Mouse (Mus musculus) lung, postnatal 0 days (tissue): ENCODE results near the gene Gclc. TPM values are rescaled to one million over a fixed set of nuclear protein-coding genes. Genes with fewer than 3 reads are reported as not detected.

Experiments used
- ATAC-seq: fragments of 200-750 bp; cut with Nextera tagmentation; 2 replicates; pipeline ENCODE4 v1.8.0; 2017; ENCODE audit warnings: moderate library complexity
- DNase-seq: peaks from one replicate; pipeline ENCODE4 v3.0.0-alpha.2; 2016; ENCODE audit warnings: low spot score
- H3K27ac ChIP-seq: fragments of 300-500 bp; sonication (generic); 2 replicates; pipeline ENCODE4 v1.5.1; 2014; ENCODE audit warnings: antibody characterized with exemption, mild to moderate bottlenecking, low read length, mixed read lengths
- H3K27me3 ChIP-seq: fragments of 300-500 bp; sonication (generic); replicated peaks from 2 replicates; pipeline ENCODE4 v1.6.1; 2014; ENCODE audit warnings: low read length, mixed read lengths; ENCODE audit not compliant: insufficient read depth
- H3K36me3 ChIP-seq: fragments of 300-500 bp; sonication (generic); 2 replicates; pipeline ENCODE4 v1.6.1; 2014; ENCODE audit warnings: low read length, mixed read lengths; ENCODE audit not compliant: insufficient read depth
- H3K4me1 ChIP-seq: fragments of 300-500 bp; sonication (generic); 2 replicates; pipeline ENCODE4 v1.6.1; 2014; ENCODE audit warnings: antibody characterized with exemption, low read depth, low read length, mixed read lengths; ENCODE audit not compliant: insufficient read depth
- H3K4me2 ChIP-seq: fragments of 300-500 bp; sonication (generic); replicated peaks from 2 replicates; pipeline ENCODE4 v1.6.1; 2014; ENCODE audit warnings: low read depth, mild to moderate bottlenecking, low read length, moderate library complexity, mixed read lengths
- H3K4me3 ChIP-seq: fragments of 300-500 bp; sonication (generic); 2 replicates; pipeline ENCODE4 v1.5.1; 2014; ENCODE audit warnings: low read depth, low read length
- H3K9ac ChIP-seq: fragments of 300-500 bp; sonication (generic); replicated peaks from 2 replicates; pipeline ENCODE4 v1.6.1; 2014; ENCODE audit warnings: low read depth, mild to moderate bottlenecking
- H3K9me3 ChIP-seq: fragments of 300-500 bp; sonication (generic); 2 replicates; pipeline ENCODE4 v1.6.1; 2016; ENCODE audit warnings: low read length, mixed read lengths
- CTCF ChIP-seq: IDR thresholded peaks from 2 replicates; pipeline ENCODE4 v1.5.1; 2016; ENCODE audit warnings: antibody characterized with exemption, mild to moderate bottlenecking
- EP300 ChIP-seq: IDR thresholded peaks from 2 replicates; pipeline ENCODE4 v1.6.1; 2016; ENCODE audit warnings: antibody characterized with exemption, mild to moderate bottlenecking, control low read depth
- WGBS: fragments of 180-500 bp; shearing (Covaris S2); extraction: QIAGEN DNeasy Blood & Tissue Kit; methylation state at CpG from one replicate; pipeline ENCODE4 v1.1.7; 2014; 5-methylcytosine and 5-hydroxymethylcytosine counted together
- polyA plus RNA-seq: library from polyadenylated mRNA; unstranded; fragments of >200 nt; fragmentation: Nextera tagmentation; extraction: Ambion mirVana; gene quantifications from 2 replicates; pipeline ENCODE4 v1.2.1, GENCODE M21; 2015

The Gclc gene
- polyA plus RNA-seq, 1 experiment from 2014 or later = 40.8 TPM

DNA sequence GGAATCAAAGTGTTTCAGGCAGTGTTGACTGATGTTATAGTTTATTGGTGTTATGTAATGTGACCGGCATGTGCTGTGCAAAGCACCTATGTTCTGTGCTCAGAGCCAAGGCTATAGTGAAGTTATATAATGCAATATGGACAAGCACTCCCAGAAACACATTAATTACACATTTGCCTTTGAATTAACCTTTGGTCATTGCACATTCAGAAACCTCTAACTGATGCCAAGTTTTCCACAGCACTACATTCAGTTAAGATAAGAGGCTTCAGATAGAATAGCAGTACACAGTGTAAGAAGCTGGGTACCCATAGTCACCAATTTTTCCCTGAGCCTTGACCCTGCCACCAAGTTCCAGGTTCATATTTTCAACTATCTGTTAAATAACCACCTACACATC lies 32.0 kb upstream of the Gclc start:
- TF ChIP-seq EP300 = no peak
- TF ChIP-seq CTCF = no peak
- H3K27ac ChIP-seq = no peak overlapping the region

DNA sequence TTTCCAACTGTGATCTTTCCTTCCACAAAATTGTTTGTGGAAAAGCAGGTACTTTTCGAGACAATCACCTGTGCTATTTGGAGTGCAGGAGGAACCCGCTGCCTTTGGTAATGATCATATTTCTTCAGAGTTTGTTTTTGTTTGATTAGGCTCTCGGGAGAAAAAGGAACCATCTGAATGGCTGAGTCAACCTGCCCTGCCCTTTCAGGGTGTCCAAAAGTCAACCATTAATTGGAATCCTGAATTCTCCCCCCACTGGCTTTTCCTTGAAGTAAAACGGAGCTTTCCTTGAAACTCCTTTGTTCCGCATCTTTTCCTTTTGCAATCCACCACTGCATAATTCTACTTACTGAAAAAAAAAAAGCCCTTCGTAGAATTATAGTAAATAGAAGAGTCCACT lies 30.1 kb upstream of the Gclc start:
- no peak overlapping the region for H3K9ac ChIP-seq
- no peak overlapping the region for H3K27ac ChIP-seq
- H3K4me3 ChIP-seq = no peak overlapping the region
- no peaks in the 10 kb centered on the region for H3K36me3 ChIP-seq
- H3K4me2 ChIP-seq = no peak overlapping the region
- no peaks in the 10 kb centered on the region for H3K27me3 ChIP-seq
- DNase-seq = peak; percentile 32
- H3K4me1 ChIP-seq = no peaks in the 10 kb centered on the region
- H3K9me3 ChIP-seq = no peaks in the 10 kb centered on the region
- ATAC-seq = no peak
- WGBS = 41% methylated on average over 6 of the region's 6 CpGs
- no peak for TF ChIP-seq CTCF
- no peak for TF ChIP-seq EP300

More for the DNA sequence above, 32.0 kb upstream of the Gclc start:
- whole genome bisulfite sequencing = 77% methylated on average over 1 of the region's 1 CpGs
- no peak overlapping the region for H3K9ac ChIP-seq
- ATAC-seq = no peak
- no peak overlapping the region for H3K4me3 ChIP-seq
- H3K9me3 ChIP-seq = no peaks in the 10 kb centered on the region
- peaks cover 2% of the 10 kb centered on the region; the same call in 1 of the 2 replicates for H3K4me1 ChIP-seq
- no peak for DNase-seq
- no peaks in the 10 kb centered on the region for H3K36me3 ChIP-seq
- H3K4me2 ChIP-seq = no peak overlapping the region
- no peaks in the 10 kb centered on the region for H3K27me3 ChIP-seq

DNA sequence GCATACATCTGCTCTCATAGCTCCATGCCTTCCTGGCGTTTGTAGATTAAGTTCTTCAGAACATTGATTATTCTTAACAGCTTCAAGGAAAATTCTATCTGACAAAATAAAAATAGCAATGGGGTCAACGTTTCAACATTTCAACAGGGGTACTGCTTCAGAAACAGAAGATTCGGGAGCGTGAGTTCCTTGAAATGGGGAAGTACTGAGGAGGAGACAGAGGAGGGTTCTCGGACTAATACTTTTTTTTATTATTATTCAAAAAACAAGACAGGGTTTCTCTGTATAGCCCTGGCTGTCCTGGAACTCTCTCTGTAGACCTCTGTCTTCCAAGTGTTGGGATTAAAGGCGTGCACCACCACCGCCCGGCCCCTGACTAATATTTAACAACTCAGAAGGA lies 28.9 kb upstream of the Gclc start:
- no peak overlapping the region for H3K9ac ChIP-seq
- 63% methylated on average over 8 of the region's 8 CpGs for WGBS

DNA sequence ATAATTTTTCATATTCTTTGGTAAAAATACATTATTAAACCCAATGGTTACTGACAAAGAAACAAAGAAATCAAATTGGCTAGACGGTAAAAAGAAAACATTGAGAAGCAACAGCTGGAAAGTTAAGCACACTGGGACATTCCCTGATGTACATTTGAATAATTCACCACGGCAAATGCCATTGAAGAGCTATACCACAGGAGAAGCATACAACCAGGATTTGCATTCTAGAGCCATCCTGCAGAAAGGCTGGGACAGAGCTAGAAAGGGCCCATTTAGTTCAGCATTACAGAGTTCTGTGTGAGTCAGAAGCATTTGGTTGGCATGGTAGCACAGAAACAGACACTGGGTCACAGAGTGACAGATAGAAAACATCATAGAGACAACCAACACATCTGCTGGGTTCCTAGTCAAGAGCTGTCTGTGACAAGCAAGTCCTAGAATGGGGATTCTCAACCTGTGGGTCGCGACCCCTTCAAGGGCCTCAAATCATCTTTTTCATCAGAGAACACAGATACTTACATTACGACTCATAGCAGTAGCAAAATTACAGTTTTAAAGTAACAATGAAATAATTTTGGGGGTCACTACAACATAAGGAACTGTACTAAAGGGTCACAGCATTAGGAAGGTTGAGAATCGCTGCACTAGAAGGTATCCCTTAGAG lies 28.2 kb upstream of the Gclc start:
- no peak overlapping the region for H3K4me2 ChIP-seq
- no peaks in the 10 kb centered on the region for H3K36me3 ChIP-seq
- ATAC-seq (no peak), DNase-seq (no peak)
- WGBS = 85% methylated on average over 6 of the region's 6 CpGs
- no peaks in the 10 kb centered on the region for H3K4me1 ChIP-seq
- no peak overlapping the region for H3K4me3 ChIP-seq
- H3K27ac ChIP-seq = no peak overlapping the region
- H3K9ac ChIP-seq = no peak overlapping the region
- TF ChIP-seq EP300 (no peak), CTCF (no peak)
- no peaks in the 10 kb centered on the region for H3K27me3 ChIP-seq
- no peaks in the 10 kb centered on the region for H3K9me3 ChIP-seq

More for the DNA sequence above, 28.9 kb upstream of the Gclc start:
- H3K27ac ChIP-seq = no peak overlapping the region
- no peaks in the 10 kb centered on the region for H3K9me3 ChIP-seq
- no peak for DNase-seq
- no peak for ATAC-seq
- H3K4me3 ChIP-seq = no peak overlapping the region
- no peak for TF ChIP-seq CTCF
- no peak for TF ChIP-seq EP300
- no peak overlapping the region for H3K4me2 ChIP-seq
- H3K36me3 ChIP-seq = no peaks in the 10 kb centered on the region
- H3K27me3 ChIP-seq = no peaks in the 10 kb centered on the region
- no peaks in the 10 kb centered on the region for H3K4me1 ChIP-seq

DNA sequence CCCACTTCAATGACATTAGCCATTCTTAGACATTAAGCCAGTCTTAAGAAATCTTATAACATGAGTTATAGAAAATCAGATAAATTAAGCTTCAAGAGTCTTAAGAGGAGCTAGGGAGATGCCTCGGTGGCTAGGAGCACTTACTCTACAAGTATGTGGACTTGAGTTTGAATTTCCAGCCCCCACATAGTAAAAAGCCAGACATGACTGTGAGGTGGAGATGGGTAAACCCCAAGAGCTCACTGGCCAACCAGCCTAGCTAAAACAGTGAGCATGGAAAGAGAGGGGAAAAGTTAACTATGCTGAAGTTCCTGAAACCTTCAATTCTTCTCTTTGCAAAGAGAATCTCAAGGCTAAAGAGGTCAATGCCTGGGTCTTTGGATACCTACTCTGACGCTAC lies 27.3 kb upstream of the Gclc start:
- no peak for ATAC-seq
- Histone ChIP-seq H3K27me3 (no peaks in the 10 kb centered on the region), H3K4me3 (no peak overlapping the region), H3K4me2 (no peak overlapping the region), H3K9me3 (no peaks in the 10 kb centered on the region), H3K4me1 (no peaks in the 10 kb centered on the region), H3K36me3 (no peaks in the 10 kb centered on the region), H3K27ac (no peak overlapping the region), H3K9ac (no peak overlapping the region)
- WGBS = 72% methylated on average over 2 of the region's 2 CpGs
- no peak for DNase-seq
- TF ChIP-seq EP300 (no peak), CTCF (no peak)

DNA sequence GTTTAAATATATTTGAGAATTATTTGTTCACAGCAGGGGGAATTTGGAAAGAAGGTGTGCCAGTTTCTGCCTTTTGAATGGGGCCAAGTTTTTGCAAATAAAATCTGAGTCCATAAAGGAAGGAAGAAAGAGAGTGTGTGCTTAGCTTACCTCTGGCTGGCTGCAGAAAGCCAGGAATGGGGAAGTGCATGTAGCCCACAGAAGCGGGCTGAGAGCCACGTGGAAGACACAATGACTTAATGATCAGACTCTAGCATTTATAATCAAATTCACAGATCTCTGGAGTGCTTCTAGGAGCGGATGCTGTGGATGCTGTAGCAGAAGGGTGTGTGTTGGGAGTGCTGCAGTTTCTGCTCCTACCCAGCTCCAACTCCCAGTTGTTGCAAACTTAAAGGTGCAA lies 22.3 kb upstream of the Gclc start:
- no peak overlapping the region for H3K27ac ChIP-seq
- DNase-seq = peak; percentile 17
- TF ChIP-seq EP300 (no peak), CTCF (no peak)
- no peaks in the 10 kb centered on the region for H3K9me3 ChIP-seq
- no peak overlapping the region for H3K9ac ChIP-seq
- no peak overlapping the region for H3K4me3 ChIP-seq
- no peak for ATAC-seq
- WGBS = 42% methylated on average over 3 of the region's 3 CpGs
- H3K27me3 ChIP-seq = no peaks in the 10 kb centered on the region
- no peak overlapping the region for H3K4me2 ChIP-seq
- no peaks in the 10 kb centered on the region for H3K36me3 ChIP-seq
- no peaks in the 10 kb centered on the region for H3K4me1 ChIP-seq
